Mouse (Mus musculus) mouse trophoblast stem cell (cell line): ENCODE data around the gene Fam118a.
"Not testable (repeated sequence)": the region's sequence is repeated elsewhere in the genome, so short reads cannot be mapped to it uniquely, and the experiment has no call there.

Experiments used
- in situ Hi-C, 2 experiments: fragments of 300-500 bp; cut with MseI, MboI; formaldehyde crosslinking; loops; 2 replicates in 1 of 2; 3 replicates in 1 of 2; pipeline ENCODE4 v1.15.1; 2025

Gene Fam118a

DNA sequence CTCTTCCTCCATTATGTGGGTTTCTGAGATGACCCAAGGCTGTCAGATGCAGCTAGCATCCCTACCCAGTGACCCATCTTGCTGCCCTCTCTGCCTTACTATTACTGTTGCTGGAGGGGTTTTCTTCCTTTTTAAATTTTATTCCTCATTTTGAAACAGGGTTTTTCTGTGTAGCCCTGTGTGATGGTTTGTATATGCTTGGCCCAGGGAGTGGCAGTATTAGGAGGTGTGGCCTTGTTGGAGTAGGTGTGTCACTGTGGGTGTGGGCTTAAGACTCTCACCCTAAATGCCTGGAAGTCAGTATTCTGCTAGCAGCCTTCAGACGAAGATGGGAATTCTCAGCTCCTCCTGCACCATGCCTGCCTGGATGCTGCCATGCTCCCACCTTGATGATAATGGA, at the start of gene Fam118a:
Gene Fam118a (plus strand): TSS at position 301 of the 400 bp plus-strand sequence.
- in situ Hi-C loops, result not testable (repeated sequence)

DNA sequence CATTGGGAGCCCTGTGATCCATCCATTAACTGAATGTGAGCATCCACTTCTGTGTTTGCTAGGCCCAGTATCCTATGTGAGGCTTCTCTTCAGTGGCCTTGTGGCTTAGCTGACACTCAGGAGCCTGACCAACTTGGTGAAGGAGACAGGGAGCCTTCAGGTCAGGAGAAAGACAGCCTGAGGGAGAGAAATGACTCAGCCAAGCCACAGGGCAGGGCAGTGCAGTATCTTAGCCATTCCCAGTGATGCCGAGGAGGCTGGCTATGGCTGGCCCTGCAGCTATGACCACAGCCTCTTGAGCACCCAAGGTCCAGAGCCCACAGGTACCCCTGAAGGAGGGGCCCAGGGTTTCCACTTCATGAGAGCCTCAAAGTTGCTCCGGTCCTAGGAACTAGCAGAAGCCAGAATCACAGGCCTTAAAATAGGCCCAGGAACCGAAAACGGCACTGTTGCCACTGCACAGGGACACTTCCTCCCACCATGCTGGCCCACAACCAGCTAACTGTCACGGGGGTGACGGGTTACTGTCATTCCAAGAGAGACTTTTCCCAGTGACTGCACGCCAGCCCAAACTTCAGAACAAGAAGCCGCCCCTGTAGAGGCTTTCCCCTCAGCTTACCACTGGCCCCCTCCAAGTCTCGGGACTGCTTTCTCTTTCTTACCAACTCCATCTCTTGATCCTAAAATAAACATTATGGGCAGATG, 47.0 kb upstream of the Fam118a start:
- in situ Hi-C loops, result no loop called here

DNA sequence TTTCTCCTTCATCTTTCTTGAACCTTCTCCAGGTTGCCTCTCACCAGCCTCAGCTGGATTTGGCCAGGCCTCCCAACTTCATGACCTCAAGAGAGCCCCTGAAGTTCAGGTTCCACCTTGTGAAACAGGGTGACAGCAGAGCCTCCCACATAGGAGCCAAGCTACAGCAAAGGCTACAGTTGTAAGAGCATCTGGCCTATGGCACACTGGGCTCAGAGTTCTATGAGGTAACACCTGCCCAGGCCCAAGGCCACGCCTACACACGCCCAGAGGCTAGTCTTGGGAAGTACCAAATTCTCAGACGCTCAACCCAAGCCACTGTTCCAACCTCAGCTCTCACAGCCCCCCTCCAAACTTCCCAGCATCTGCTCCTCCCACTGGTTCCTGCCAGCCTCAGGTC, 45.9 kb upstream of the Fam118a start:
- in situ Hi-C loops, result no loop called here

- in situ Hi-C loops, result no loop called here
These were observed 45.0 kb upstream of the Fam118a start for GRCm38 (mm10) chr15:84983721-84984120.

DNA sequence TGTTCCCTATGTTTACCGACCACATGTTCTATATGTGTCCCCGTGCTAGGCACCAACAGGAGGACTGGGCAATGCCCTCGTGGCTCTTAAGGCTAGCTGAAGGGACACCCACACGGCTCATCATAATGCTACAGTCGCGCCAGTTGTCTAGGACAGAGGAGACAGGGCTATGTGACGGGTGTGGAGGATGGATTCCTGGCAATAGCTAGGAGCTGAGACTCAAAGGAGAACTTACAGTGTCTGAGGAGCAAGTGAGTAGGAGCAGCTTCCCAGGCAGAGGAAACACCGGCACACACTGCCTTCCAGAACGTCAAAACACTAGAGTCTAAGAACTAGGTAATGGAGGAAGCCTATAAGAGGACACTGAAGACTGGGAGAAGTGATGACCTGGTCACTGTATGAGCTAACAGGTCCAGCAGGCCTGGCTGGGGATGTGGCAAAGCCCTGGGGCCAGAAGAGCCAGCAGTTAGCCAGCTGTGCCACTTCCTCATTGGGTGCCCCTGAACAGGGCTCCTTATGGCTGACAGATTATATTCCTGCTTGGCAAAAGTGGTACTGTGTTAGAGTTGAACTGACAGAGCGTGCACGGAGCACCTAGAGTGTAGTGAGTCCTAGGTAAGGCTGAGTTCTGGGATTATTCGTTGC, 43.1 kb upstream of the Fam118a start:
- in situ Hi-C loops, result no loop called here

DNA sequence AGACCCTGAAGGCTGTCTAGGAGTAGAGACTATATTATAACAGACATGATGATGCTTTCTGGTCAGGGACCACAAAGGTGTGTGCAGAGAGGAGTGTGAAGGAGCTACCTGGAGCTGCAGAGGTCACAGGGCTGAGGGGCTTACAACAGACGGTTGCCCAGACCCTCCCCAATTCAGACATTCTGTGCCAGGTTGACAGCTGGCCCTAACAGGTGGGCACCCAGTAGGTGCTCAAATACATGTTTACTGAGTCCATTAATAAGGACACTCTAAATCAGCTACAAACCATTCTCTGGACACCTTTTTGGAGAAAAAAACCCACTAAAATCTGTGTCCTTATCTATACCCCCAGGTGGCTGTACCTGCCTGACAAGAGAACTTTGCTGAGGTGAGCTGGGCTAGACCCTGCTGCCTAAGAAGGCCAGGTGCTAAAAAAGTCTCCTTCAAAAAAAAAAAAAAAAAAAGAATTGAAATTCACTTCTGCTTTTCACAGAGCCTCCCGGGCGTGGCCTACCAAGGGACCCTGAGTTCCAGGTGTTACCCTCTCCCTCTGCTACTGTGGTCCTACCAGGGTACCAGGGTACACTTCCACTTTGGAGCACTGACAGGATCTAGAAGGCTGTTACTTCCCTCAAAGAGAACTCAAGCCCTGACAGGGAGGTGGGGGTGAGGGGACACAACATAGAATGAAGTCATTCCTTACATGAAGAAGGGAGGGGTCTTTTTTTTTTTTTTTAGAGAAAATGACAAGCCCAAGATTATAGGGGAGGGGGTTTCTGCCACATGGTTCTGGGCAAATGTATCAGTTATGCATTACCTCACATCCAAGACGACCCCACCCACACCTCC, 42.4 kb upstream of the Fam118a start:
- in situ Hi-C loops, result no loop called here

DNA sequence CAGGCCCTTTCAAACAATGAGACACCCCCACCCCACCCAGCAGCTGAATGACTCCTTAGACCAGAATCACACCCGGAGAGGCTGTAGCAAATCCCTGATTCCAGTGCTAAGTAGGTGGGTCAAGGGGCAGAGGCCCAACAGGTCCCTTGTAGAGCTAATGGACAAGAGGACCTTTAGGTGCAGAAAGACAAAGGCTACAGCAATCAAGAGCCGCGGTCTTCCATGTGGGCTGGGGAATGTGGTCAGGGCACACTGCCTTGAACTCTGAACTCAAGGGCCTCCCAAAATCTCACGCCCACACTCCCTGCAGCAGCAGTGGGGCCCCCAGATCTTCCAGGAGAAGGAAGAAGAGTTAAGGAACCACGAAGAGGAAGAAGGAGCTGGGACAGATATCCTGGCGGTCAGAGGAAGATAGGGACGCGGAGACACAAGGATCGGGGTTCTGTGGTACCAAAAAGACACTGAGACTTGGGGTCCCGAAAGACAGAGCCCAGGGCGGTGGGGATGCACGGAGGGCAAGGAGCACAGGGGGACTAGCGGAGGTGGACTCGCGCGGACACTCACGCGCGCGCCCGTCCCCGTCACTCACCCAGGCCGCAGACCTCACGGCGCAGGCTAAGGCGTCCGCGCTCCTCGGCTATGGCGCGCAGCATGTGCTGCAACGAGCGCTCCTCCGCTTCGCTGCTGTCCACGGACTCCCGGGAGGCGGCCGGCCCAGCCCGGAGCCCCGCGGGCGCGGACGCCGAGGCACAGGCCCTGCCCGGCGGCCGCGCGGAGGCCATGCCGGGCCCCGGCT, 41.5 kb upstream of the Fam118a start:
- in situ Hi-C loops, result no loop called here

DNA sequence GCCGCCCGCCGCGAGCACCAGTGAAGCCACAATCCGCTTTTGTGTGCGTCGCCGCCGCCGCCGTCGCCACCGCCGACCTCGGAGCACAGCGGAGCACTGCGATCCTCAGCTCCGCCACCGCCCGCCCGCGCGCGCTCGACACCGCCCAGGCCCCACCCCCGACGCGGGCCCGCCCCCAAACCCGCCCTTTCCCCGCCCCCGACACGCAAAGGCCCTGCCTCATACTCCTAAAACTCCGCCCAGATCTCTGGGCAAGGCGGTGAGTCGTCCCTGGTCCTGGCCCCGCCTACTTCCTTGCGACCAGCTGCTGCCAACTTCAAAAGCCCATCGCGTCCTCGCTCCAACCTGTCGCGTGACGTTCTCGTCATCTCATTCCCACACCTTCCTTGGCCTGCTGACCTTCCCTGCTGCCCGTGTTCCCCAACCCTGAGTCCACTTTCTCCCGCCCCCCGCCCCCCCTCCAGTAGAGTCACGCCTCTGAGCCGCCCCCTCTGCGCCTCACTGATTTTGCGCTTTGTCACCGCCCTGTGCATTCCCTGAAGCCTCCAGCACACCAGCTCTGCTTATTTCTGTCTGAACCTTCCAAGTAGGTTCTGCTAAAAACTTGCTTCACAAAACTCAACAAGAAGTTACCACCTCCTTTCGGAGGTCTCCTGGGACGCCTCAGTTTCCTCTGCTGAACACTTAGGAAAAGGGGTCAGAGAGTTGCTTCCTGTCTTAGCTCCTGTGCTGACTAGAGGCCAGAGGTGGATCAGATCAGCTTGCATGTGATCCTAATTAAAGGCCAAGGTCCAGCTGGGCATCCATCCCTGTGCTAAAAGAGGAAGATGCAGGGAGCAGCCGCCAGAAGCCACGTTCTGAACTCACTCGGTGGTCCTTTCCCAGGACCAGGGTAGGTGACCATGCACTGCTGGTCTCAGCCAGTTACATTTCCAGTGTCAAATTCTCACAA, 40.6 kb upstream of the Fam118a start, which contains the start of gene 5031439G07Rik:
Gene 5031439G07Rik (minus strand): TSS at position 678 of the 952 bp plus-strand sequence.
- in situ Hi-C loops, result no loop called here

DNA sequence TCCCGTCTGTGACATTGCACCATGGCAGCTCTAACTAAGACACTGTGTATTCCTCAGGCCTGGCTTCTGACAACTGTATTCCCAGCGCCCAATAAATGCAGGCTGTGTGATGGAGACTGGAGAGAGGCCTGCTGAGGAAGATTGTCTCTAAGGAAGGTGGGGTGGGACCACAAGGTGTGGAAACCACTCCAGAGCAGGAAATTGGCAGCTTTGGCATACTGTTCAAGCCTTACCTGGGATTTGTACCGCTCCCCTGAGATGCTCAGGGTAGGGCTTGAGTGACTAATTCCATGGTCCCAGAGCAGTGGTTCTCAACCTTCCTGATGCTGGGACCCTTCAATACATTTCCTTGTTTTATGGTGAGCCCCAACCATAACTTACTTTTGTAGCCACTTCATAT, 39.6 kb upstream of the Fam118a start:
- in situ Hi-C loops, result no loop called here

DNA sequence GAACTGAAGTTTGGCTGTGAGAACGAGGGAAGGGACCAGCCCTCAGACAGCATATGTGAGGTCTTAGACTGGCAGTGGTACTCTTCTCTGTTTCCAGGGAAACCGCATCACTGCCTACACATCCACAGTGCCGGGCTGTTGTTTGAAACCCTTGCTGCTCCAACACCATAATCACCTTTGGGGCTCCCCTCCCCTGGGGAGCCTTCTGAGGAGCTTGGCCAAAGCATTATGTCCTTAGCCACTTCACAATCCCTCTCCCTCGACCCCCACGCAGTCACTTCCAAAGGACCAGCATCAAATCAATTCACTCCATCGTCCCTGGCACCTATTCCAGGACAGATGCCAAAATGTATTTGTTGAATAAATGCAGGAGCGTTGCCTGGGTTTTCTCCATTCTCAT, 39.0 kb upstream of the Fam118a start:
- in situ Hi-C loops, result no loop called here

GRCm38 (mm10) chr15:84994498-84994897, 34.2 kb upstream of the Fam118a start:
- in situ Hi-C loops, result no loop called here

- in situ Hi-C loops, result loop anchor here in 1 of 2 experiments (5.0 kb wide), 1 partner anchor 77 kb away; no protein-coding TSS in a partner anchor
These were observed 33.7 kb upstream of the Fam118a start for GRCm38 (mm10) chr15:84995041-84995440.

GRCm38 (mm10) chr15:84995967-84996366, 32.8 kb upstream of the Fam118a start:
- in situ Hi-C loops, result loop anchor here in 1 of 2 experiments (5.0 kb wide), 1 partner anchor 76 kb away; no protein-coding TSS in a partner anchor

GRCm38 (mm10) chr15:84997768-84998454, 30.8 kb upstream of the Fam118a start:
- in situ Hi-C loops, result loop anchor here in 1 of 2 experiments (5.0 kb wide), 1 partner anchor 74 kb away; no protein-coding TSS in a partner anchor

GRCm38 (mm10) chr15:84999911-85000310, 28.8 kb upstream of the Fam118a start:
- in situ Hi-C loops, result loop anchor here (5.0 kb wide), 1 partner anchor 72 kb away; no protein-coding TSS in a partner anchor

DNA sequence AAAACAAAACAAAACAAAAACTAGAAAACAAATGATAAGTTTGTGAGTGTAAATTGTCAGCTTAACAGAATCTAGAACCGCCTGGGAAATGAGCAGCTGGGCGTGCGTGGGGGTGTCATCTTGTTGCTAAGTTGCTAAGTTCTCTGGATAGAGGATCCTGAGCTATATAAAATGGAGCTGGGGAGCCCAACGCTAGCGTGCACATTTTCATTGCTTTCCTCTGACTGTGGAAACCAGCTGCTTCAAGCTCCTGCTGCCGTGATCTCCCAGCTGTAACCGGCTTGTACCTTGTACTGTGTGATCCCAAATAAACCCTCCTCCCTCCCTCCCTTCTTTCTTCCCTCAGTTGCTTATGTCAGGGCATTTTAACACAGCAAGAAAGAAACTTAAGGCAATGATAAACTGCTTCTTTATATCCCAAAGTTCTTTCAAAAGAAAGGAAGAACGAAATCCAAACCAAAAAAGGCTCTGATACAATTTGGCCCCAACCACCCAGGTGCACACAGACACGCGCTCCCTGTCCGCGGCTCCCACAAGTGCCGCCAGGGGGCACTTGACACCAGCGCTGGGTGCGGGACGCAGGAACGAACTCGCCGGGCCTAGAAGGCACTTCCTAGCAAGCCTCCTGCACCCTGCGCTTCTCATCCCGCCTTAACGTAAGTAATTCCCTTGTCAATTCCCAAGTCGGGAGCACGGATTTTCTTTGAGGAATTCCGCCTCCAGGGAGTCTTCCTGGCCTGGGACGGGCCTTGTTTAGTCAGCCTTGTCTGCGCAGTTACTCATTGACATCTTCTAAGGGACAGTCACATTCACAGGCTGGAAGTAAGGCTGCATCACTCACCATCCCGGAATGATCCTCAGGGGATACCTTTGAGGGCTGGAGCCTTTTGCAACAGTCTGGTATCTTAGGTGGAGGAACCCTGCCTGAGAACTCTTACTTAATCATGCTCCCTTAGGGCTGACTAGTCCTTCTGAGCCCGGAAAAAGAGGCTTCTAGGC, 27.5 kb upstream of the Fam118a start:
- in situ Hi-C loops, result loop anchor here in 1 of 2 experiments (5.0 kb wide), 1 partner anchor 71 kb away; no protein-coding TSS in a partner anchor

DNA sequence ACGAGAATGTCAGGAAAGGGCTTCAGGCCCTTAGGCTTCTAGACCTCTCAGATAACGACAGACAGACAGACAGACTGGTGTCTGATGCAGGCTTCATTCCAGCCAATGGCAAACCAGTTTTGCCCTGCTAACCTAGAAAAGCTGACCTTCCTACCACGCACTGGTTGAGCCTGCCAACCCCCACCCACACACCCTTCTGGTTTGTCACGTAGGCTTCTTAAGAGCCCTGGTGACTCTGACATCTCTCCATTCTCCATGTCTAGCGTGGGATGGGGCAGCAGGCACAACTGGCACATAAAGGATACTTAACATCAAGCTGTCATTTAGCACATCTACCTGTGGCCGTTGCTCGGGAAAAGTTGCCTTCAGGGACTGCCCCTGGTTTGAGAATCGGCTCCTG, 19.1 kb upstream of the Fam118a start:
- in situ Hi-C loops, result no loop called here
